Mouse (Mus musculus) small intestine, adult 2 months (tissue): Measurements from ENCODE around the gene Hsp90aa1.

ENCODE experiments used
- CTCF ChIP-seq: fragments of 200-500 bp; IDR thresholded peaks from 2 replicates; pipeline ENCODE4 v1.5.1; 2012; ENCODE audit warnings: low read depth, mild to moderate bottlenecking, control low read depth, inconsistent platforms, low read length, moderate library complexity, mixed read lengths; ENCODE audit not compliant: insufficient replicate concordance, insufficient read length; ENCODE audit errors: extremely low read depth
- POLR2A ChIP-seq: fragments of 200-500 bp; IDR thresholded peaks from 2 replicates; pipeline ENCODE4 v1.6.1; 2012; ENCODE audit warnings: low read depth, mild to moderate bottlenecking, control low read depth, inconsistent platforms, low read length, moderate library complexity

GRCm38 (mm10) chr12:110713784-110714183, 11.3 kb upstream of the Hsp90aa1 start:
- peak; percentile 9; the same call in 1 of the 2 replicates for TF ChIP-seq CTCF
- no peak for TF ChIP-seq POLR2A
